Mouse (Mus musculus) heart, embryonic 12.5 days (tissue): Measurements from ENCODE around the gene Hoxa4. TPM values are rescaled to one million over a fixed set of nuclear protein-coding genes. Genes with fewer than 3 reads are reported as not detected.
A peak's percentile ranks its signal among the peaks of the same experiment; 100 is the strongest.

Source experiments
- ATAC-seq: fragments of 200-750 bp; cut with Nextera tagmentation; 2 replicates; pipeline ENCODE4 v1.8.0; 2017; ENCODE audit warnings: moderate TSS enrichment, moderate library complexity; ENCODE audit not compliant: insufficient number of reproducible peaks, low FRiP score
- H3K27ac ChIP-seq: fragments of 300-500 bp; sonication (generic); 2 replicates; pipeline ENCODE4 v1.5.1; 2016; ENCODE audit warnings: mild to moderate bottlenecking, moderate library complexity; ENCODE audit not compliant: poor library complexity, severe bottlenecking
- H3K27me3 ChIP-seq: fragments of 300-500 bp; sonication (generic); replicated peaks from 2 replicates; pipeline ENCODE4 v1.6.1; 2016; ENCODE audit warnings: mild to moderate bottlenecking, moderate library complexity
- H3K36me3 ChIP-seq: fragments of 300-500 bp; sonication (generic); 2 replicates; pipeline ENCODE4 v1.6.1; 2016; ENCODE audit warnings: mild to moderate bottlenecking, moderate library complexity
- H3K4me1 ChIP-seq: fragments of 300-500 bp; sonication (generic); replicated peaks from 2 replicates; pipeline ENCODE4 v1.6.1; 2016; ENCODE audit warnings: mild to moderate bottlenecking
- H3K4me2 ChIP-seq: fragments of 300-500 bp; sonication (generic); 2 replicates; pipeline ENCODE4 v1.6.1; 2016; ENCODE audit warnings: mild to moderate bottlenecking, moderate library complexity
- H3K4me3 ChIP-seq: fragments of 300-500 bp; sonication (generic); 2 replicates; pipeline ENCODE4 v1.5.1; 2016; ENCODE audit warnings: mild to moderate bottlenecking
- H3K9ac ChIP-seq: fragments of 300-500 bp; sonication (generic); 2 replicates; pipeline ENCODE4 v1.6.1; 2016; ENCODE audit warnings: mild to moderate bottlenecking, moderate library complexity
- H3K9me3 ChIP-seq: fragments of 300-500 bp; sonication (generic); replicated peaks from 2 replicates; pipeline ENCODE4 v1.6.1; 2016; ENCODE audit warnings: mild to moderate bottlenecking, moderate library complexity
- WGBS: fragments of 180-500 bp; shearing (Covaris S2); methylation state at CpG from one replicate; pipeline ENCODE4 v1.1.7; 2016; 5-methylcytosine and 5-hydroxymethylcytosine counted together
- polyA plus RNA-seq: library from polyadenylated mRNA; unstranded; fragments of >200 nt; fragmentation: Nextera tagmentation; extraction: Ambion mirVana; gene quantifications from 2 replicates; pipeline ENCODE4 v1.2.1, GENCODE M21; 2016

The Hoxa4 gene
- polyA plus RNA-seq, 1 experiment from 2014 or later = 0.38 TPM

DNA sequence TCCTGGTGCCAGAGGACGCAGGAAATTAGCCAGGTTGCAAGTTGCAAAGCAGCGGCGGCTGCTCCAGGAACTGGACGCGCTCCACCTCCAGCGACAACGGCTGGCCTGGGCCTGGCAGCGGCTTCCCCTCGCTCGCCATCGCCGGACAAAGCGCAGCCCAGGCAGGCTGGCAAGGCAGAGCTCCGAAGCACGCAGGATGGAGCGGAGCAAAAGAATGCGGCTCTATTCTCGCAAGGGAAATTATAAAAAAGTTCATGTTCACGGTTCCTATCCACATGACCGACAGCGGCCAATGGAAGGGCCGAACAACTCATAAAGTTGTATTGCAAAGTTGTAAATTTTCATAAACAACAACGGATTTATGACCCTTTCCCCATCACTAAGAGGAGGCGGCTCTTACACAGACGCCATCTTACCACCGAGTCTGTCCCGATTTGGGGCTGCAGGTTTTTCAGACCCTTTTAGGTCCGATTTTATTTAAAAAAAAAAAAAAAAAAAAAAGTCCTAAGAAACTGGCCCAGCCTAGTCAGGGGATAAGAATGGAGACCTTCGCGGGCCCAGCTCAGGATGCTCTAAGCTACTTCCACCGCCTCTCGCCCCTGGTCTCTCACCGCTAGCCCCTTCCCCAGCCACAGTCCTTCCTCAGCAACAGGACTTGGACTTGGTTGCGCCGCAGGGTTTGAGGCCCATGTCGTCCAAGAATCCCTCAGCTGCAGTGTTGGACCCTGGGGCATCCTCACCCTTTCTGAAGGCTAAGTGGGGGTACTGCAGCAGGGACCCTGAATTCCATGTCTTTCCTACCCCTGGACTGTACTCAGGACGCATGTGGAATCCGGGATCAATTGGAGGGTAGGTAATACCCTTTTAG is 21.8 kb upstream of the Hoxa4 start, which contains the start of the genes Hoxa3 and Gm28308:
Gene Hoxa3 (minus strand): TSS at position 218 of the 868 bp plus-strand sequence.
Gene Gm28308 (minus strand): TSS at position 221 of the 868 bp plus-strand sequence.
- peak within 1 kb of the TSS; percentile 30 for H3K4me3 ChIP-seq
- WGBS = 2% methylated on average over 38 of the region's 38 CpGs
- H3K9ac ChIP-seq = no peak within 1 kb of the TSS
- H3K27ac ChIP-seq = no peak within 1 kb of the TSS
- no peaks in the 10 kb centered on the region for H3K9me3 ChIP-seq
- no peaks in the 10 kb centered on the region for H3K36me3 ChIP-seq
- ATAC-seq = no peak
- H3K27me3 ChIP-seq = peaks cover 96% of the 10 kb centered on the region
- peaks cover 24% of the 10 kb centered on the region for H3K4me1 ChIP-seq
- H3K4me2 ChIP-seq = peak within 1 kb of the TSS; percentile 51

DNA sequence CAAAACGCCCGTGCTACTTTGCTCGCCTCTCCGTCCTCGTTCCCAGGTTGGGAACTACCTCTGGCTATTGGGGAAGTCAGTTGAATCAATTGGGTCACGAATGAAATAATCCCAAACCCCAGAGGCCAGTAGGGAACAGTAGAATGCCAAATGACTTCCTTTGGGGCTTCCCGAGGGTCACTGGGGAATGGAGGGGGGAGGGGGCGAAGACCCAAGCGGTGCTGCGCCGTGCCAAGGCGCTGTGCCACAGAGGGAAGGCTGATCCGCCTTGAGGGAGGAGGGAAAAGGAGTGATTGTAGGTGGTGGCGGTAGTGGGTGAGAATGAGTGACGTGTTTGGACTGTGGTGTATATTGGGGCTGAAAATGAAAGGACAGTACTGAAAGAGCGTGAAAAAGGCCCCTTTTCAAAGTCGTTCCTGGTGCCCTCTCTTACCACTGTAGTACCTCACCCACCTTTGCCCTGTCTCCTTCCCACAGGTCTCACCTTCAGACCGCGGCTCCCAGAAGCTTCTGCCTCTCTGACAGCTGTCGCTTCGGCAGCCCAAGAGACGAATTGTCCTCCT is 21.1 kb upstream of the Hoxa4 start:
- Histone ChIP-seq H3K4me1 (peaks cover 25% of the 10 kb centered on the region), H3K9me3 (no peaks in the 10 kb centered on the region), H3K36me3 (no peaks in the 10 kb centered on the region), H3K27me3 (peaks cover 96% of the 10 kb centered on the region), H3K27ac (no peak overlapping the region), H3K4me3 (peak overlapping the region; percentile 30), H3K4me2 (peak overlapping the region; percentile 51), H3K9ac (no peak overlapping the region)
- 2% methylated on average over 22 of the region's 22 CpGs for WGBS
- no peak for ATAC-seq

DNA sequence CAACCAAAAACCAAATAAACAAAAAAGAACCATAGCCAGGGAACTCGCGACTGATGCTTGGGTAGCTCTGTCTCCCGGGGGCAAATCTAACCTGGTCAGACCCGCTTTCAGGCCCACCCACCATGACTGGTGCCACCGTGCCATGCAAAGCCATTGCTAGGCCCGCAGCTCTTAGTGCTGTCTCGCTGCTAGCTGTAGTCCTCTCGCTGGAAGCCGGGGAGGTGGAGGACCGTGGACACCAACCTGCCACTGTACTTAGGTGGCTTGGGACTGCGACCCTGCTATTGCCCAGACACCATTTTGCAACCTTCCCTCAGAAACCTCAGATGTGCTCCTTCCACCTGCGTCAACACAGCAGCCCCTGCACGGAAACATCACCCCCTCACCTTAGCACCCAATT is 20.4 kb upstream of the Hoxa4 start:
- H3K4me2 ChIP-seq = no peak overlapping the region
- no peak overlapping the region for H3K27ac ChIP-seq
- H3K4me1 ChIP-seq = peaks cover 19% of the 10 kb centered on the region
- H3K9ac ChIP-seq = no peak overlapping the region
- H3K9me3 ChIP-seq = no peaks in the 10 kb centered on the region
- H3K27me3 ChIP-seq = peaks cover 96% of the 10 kb centered on the region
- ATAC-seq = no peak
- WGBS = 4% methylated on average over 13 of the region's 13 CpGs
- no peaks in the 10 kb centered on the region for H3K36me3 ChIP-seq
- no peak overlapping the region for H3K4me3 ChIP-seq

DNA sequence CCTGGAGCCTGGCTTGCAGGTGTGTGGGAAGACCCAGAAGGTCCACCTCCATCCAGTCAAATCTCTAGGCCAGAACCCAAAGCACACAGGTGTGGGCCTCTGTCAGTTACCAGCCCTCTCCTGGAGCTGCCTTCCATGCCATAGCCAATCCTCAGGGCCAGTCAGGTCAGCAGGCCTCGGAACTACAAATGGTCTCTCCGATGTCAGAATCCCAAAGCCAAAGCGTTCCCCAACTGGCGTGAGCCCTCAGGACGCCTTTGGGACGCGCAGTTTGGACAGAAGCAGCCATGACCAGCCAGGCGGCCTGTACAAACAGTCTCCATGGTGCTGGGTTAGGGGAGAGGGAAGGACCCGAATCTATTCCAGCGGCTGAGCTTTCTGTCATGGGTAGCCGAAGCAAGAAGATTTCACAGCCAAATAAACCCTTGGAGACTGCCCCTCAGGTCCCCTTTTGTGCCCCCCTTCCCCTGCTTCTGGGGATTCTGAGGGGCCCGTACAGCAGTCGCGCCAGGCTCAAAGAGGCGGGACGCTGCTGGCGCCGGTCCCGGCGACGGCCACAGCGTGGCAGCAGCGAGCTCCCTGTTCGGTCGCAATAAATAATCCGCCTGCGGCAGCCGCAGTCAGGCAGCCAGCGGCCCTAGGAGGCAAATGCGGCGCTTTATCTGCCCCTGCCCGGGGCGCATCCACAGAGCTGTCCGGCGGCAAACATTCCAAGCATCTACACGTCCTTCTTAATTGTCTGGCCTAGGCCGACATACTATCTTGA is 19.8 kb upstream of the Hoxa4 start:
- Histone ChIP-seq H3K9ac (no peak overlapping the region), H3K27ac (no peak overlapping the region), H3K27me3 (peaks cover 96% of the 10 kb centered on the region), H3K9me3 (no peaks in the 10 kb centered on the region), H3K36me3 (no peaks in the 10 kb centered on the region), H3K4me1 (peaks cover 16% of the 10 kb centered on the region), H3K4me3 (no peak overlapping the region), H3K4me2 (0 out of 2 replicates have a peak overlapping the region, but pooled peaks have one; percentile 11)
- WGBS = 2% methylated on average over 37 of the region's 37 CpGs
- peak; percentile 54 for ATAC-seq

DNA sequence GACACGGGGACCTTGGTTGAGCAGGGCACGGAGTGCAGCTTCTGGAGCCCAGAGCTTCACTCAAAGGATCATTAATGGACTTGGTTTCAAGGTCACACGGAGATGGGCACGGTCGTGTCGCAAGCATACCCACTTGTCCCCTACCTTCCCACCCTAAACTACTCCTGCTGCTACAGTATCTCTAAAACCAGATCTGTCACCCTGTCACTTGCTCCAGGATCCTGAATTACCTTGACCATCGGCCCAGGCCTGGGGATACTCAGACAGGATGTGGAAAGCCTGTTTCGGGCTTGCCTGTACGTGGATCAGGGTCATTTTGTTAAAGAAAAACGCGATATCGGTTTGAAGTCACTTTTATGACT is 18.1 kb upstream of the Hoxa4 start:
- no peak overlapping the region for H3K9ac ChIP-seq
- peaks cover 16% of the 10 kb centered on the region for H3K4me1 ChIP-seq
- 8% methylated on average over 12 of the region's 12 CpGs for whole genome bisulfite sequencing
- no peak overlapping the region for H3K27ac ChIP-seq
- no peaks in the 10 kb centered on the region for H3K36me3 ChIP-seq
- H3K4me2 ChIP-seq = no peak overlapping the region
- ATAC-seq = no peak
- H3K4me3 ChIP-seq = no peak overlapping the region
- H3K27me3 ChIP-seq = peaks cover 96% of the 10 kb centered on the region
- H3K9me3 ChIP-seq = no peaks in the 10 kb centered on the region

DNA sequence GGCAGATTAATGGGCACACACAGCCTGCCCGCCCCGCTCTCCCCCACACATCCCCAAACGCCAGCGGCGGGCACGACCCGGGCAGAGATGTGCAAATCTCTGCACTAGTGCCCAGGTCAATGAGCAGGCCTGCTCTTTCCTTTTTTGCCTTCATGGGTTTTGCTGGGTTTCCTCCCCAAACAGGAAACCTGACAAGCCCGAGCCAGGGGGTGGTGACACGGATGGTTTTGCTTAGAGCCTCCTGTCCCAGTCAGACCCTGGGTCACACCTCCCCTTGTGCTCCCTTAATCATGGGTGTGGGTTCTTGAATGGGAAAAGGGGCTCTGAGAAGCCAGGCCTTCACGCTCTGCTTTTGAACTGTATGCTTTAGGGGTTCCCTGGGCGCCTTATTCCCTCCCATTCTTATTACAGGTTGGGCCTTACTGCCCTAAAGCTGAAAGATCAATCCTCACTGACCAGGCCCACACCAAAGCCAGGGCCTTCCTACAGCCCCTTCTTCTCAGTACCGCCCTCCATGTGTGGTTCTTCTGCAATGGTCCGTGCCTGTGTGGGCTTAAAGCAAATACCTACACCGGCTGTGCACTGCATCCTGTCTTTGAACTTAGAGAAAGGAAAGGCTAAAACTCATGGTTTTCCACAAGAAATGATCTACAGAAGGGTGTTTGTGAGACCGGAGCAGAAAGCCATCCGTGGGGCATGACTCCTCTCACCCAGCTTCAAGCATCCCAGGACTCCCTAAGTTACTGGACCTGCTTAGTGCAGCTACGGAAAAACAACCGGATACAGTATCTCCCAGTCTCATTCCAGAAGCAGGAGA is 17.5 kb upstream of the Hoxa4 start:
- Histone ChIP-seq H3K36me3 (no peaks in the 10 kb centered on the region), H3K4me3 (peak overlapping the region; percentile 25), H3K27ac (no peak overlapping the region), H3K27me3 (peaks cover 96% of the 10 kb centered on the region), H3K4me2 (peak overlapping the region; percentile 49), H3K4me1 (peaks cover 22% of the 10 kb centered on the region), H3K9ac (no peak overlapping the region), H3K9me3 (no peaks in the 10 kb centered on the region)
- 5% methylated on average over 18 of the region's 18 CpGs for WGBS
- ATAC-seq = no peak

DNA sequence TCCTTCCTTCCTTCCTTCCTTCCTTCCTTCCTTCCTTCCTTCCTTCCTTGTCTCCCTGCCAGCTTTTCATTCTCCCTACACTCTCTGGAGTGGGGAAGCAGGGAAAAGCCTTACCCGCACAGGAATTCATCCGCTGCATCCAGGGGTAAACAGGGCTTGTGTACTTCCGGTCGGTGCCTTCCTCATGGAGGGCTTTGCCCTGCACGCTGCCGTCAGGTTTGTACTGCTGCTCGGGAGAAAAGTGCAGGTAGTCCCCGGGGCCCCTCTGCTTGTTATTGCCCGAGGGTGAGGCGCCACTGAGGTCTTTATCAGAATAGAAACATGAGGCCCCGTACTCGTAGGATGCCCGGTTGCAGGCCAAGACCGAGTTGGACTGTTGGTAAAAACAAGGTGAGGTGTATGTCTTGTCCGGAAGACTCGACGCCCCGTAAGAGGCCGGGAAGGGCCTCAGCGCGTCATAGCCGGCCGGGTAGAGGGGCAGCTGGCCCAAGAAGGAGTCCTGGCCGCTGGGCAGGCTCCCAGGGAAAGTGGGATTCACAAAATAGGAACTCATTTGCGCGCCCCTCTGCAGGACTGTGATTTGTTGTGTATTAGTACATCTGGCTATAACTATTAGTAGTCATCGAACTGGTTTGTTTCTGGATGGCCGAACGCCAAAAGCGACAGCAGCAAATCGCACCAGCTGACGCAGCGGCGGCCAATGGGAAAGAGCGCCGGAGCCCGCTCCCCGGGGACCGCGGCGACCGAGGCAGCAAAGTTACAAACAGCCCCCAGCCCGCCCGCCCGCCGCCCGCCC is 16.7 kb upstream of the Hoxa4 start, which contains the start of gene Hoxa6:
Gene Hoxa6 (minus strand): TSS at position 651 of the 796 bp plus-strand sequence.
- Histone ChIP-seq H3K36me3 (no peaks in the 10 kb centered on the region), H3K9ac (no peak within 1 kb of the TSS), H3K9me3 (no peaks in the 10 kb centered on the region), H3K4me1 (peaks cover 30% of the 10 kb centered on the region), H3K27me3 (peaks cover 98% of the 10 kb centered on the region), H3K4me2 (peak within 1 kb of the TSS; percentile 49), H3K27ac (no peak within 1 kb of the TSS), H3K4me3 (peak within 1 kb of the TSS; percentile 25)
- WGBS = 1% methylated on average over 47 of the region's 47 CpGs
- ATAC-seq = no peak

DNA sequence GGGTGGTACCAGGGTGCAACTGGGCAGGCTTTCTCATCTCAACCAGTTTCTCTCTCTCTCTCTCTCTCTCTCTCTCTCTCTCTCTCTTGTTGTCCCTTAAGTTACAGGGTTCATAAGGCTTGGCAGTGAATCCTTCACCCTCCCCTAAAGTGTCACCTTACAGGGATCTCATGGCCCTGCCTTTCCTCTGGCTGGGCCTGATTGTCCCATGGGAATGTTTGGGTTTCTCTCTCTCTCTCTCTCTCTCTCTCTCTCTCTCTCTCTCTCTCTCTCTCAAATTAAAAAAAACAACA is 16.1 kb upstream of the Hoxa4 start:
- H3K9me3 ChIP-seq = no peaks in the 10 kb centered on the region
- peaks cover 98% of the 10 kb centered on the region for H3K27me3 ChIP-seq
- no peak overlapping the region for H3K4me2 ChIP-seq
- H3K9ac ChIP-seq = no peak overlapping the region
- H3K27ac ChIP-seq = no peak overlapping the region
- H3K36me3 ChIP-seq = no peaks in the 10 kb centered on the region
- no peak for ATAC-seq
- no peak overlapping the region for H3K4me3 ChIP-seq
- H3K4me1 ChIP-seq = peaks cover 26% of the 10 kb centered on the region

DNA sequence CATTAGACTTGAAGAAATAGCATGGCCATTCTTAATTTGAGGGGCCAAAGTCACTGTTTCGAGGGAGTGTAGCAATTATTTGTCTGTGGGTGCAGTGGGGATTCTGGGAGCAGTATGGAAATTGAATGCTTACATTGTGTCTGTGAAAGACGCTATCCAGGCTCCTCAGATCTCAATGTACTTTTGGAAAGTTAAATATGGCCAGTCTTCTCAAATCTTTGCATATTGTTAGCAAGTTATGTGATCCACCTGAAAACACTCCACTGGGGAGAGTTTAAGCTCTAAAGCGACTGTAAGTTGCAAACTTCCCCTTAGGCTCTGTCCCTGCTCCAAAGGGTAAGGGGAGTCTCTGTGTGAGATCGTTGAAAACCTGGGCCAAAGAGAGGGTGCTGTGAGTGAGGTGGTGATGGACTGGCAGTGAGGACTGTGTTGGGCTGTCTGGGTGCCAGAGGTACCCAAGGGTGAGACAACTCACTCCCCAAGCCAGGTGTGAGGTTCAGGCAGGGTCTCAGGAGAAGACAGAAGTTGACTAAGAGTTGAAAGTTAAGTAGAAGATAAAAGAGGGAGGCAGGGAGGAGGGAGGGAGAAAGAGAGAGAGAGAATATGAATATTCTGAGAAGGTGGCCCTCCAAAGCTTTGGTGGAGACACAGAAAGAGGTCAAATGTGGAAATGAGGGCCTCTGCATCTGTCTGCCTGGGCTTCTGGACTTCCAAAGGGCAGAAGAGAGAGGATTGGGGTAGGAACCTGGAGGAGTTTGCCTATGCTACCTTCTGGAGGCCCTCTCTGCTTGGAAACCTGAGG is 15.5 kb upstream of the Hoxa4 start:
- Histone ChIP-seq H3K27ac (no peak overlapping the region), H3K4me3 (no peak overlapping the region), H3K27me3 (peaks cover 97% of the 10 kb centered on the region), H3K36me3 (no peaks in the 10 kb centered on the region), H3K4me1 (peaks cover 24% of the 10 kb centered on the region), H3K4me2 (no peak overlapping the region), H3K9ac (no peak overlapping the region), H3K9me3 (no peaks in the 10 kb centered on the region)
- WGBS = 4% methylated on average over 4 of the region's 4 CpGs
- no peak for ATAC-seq
